Mouse (Mus musculus) brown adipose tissue, adult 24 weeks (tissue): ENCODE data around the gene Rps5. TPM values are rescaled to one million over a fixed set of nuclear protein-coding genes. Genes with fewer than 3 reads are reported as not detected.
"Not testable (repeated sequence)": the region's sequence is repeated elsewhere in the genome, so short reads cannot be mapped to it uniquely, and the experiment has no call there.

Source experiments
- H3K27ac ChIP-seq: fragments of 200-500 bp; replicated peaks from 2 replicates; pipeline ENCODE4 v1.5.1; 2012; ENCODE audit warnings: low read depth, mild to moderate bottlenecking, low read length
- H3K4me1 ChIP-seq: fragments of 200-500 bp; 2 replicates; pipeline ENCODE4 v1.6.1; 2012; ENCODE audit warnings: low read length, mixed read lengths; ENCODE audit not compliant: control insufficient read depth, insufficient read depth, insufficient read length
- H3K4me3 ChIP-seq: fragments of 200-500 bp; 2 replicates; pipeline ENCODE4 v1.5.1; 2012; ENCODE audit warnings: low read depth, mild to moderate bottlenecking, low read length, moderate library complexity; ENCODE audit not compliant: insufficient read depth
- polyA plus RNA-seq: library from polyadenylated mRNA; stranded (reverse); fragments of >200 nt; gene quantifications from 2 replicates; pipeline ENCODE4 v1.2.4, GENCODE M21; 2012; ENCODE audit not compliant: missing spikeins, insufficient read depth, insufficient read length

The Rps5 gene
- polyA plus RNA-seq, 1 experiment, result 533 TPM

DNA sequence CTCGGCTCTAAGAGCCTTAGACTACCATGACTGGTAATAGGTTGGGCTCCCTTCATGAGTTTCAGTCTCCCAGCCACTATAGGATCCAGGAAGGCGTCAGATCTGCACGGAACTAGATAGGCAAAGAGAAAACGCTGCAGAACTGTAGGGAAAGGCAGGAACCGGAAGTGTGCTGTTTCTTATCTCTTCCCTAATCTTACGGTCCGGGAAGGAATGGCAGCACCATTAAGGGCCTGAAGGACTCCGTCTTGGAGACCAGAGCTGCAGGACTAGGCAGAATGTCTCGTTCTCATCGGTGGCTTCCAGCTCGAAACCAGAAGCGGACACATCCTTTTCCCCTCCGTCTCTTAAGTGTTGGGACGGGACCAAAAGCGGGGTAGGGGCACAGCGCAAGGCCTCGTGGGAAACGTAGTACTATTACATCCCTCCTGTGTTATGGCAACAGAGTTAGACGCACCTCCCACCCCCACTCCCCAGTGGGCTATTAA, 11.9 kb upstream of the Rps5 start:
- peak overlapping the region; percentile 93 for H3K27ac ChIP-seq
- no peaks in the 10 kb centered on the region; the same call in 1 of the 2 replicates for H3K4me1 ChIP-seq
- peak overlapping the region; percentile 68 for H3K4me3 ChIP-seq

- H3K27ac ChIP-seq, result no peak overlapping the region
- H3K4me3 ChIP-seq, result no peak overlapping the region
- H3K4me1 ChIP-seq, result no peaks in the 10 kb centered on the region; the same call in 1 of the 2 replicates
Measured at GRCm38 (mm10) chr7:12913556-12913955, 8.5 kb upstream of the Rps5 start.

GRCm38 (mm10) chr7:12920495-12920894, 1.6 kb upstream of the Rps5 start:
- not testable (repeated sequence) for H3K4me3 ChIP-seq, H3K4me1 ChIP-seq, H3K27ac ChIP-seq

- peak overlapping the region; percentile 96 for H3K27ac ChIP-seq
- H3K4me3 ChIP-seq, result peak overlapping the region; percentile 75
- peaks cover 6% of the 10 kb centered on the region; the same call in 1 of the 2 replicates for H3K4me1 ChIP-seq
Measured at GRCm38 (mm10) chr7:12921318-12921704, 779 bp upstream of the Rps5 start.

GRCm38 (mm10) chr7:12922729-12923128, 639 bp downstream of the Rps5 start:
- H3K27ac ChIP-seq, result no peak overlapping the region
- peak overlapping the region; percentile 82 for H3K4me3 ChIP-seq
- H3K4me1 ChIP-seq, result peaks cover 6% of the 10 kb centered on the region; the same call in 1 of the 2 replicates

- H3K4me3 ChIP-seq, result no peak overlapping the region
- H3K4me1 ChIP-seq, result peaks cover 6% of the 10 kb centered on the region
- no peak overlapping the region for H3K27ac ChIP-seq
Measured at GRCm38 (mm10) chr7:12926316-12926715, 4.2 kb downstream of the Rps5 start.

GRCm38 (mm10) chr7:12927191-12927680, 5.1 kb downstream of the Rps5 start, which contains the start of gene Rnf225:
Gene Rnf225, plus strand, starts transcription at chr7:12927416.
- H3K4me3 ChIP-seq, result peak within 1 kb of the TSS; percentile 30; the same call in 1 of the 2 replicates
- H3K27ac ChIP-seq, result no peak within 1 kb of the TSS
- H3K4me1 ChIP-seq, result peaks cover 6% of the 10 kb centered on the region

- peak overlapping the region; percentile 30; the same call in 1 of the 2 replicates for H3K4me3 ChIP-seq
- H3K4me1 ChIP-seq, result peaks cover 2% of the 10 kb centered on the region
- no peak overlapping the region for H3K27ac ChIP-seq
Measured at GRCm38 (mm10) chr7:12927693-12928589, 5.9 kb downstream of the Rps5 start.

DNA sequence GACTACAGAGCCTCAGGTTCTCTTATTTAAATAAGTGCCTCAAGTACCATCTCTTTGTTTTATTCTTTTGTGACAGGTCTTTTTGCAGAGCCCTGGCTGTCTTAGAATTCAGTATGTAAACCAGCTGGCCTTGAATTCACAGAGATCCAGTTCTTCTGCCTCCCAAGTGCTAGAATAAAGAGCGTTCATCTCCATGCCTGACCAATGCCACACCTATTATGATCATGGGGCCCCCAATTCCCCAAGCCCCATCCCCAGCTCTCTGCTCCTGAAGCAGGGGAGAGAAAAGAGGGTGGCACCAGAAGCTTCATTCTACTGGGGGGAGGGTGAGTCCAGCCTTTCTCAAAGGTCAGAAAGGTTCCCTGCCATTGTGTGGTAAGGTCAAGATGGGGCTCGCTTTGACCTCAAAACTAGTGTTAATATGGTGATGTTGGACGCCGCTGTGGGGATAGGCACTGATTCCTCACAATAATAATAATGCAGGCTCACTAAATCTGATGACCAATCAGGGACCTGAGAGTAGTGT, 11.6 kb downstream of the Rps5 start:
- no peak overlapping the region for H3K4me3 ChIP-seq
- no peaks in the 10 kb centered on the region for H3K4me1 ChIP-seq
- no peak overlapping the region for H3K27ac ChIP-seq

- H3K27ac ChIP-seq, result no peak overlapping the region
- no peaks in the 10 kb centered on the region for H3K4me1 ChIP-seq
- no peak overlapping the region for H3K4me3 ChIP-seq
Measured at GRCm38 (mm10) chr7:12934808-12935207, 12.7 kb downstream of the Rps5 start.

GRCm38 (mm10) chr7:12937254-12937803, 15.2 kb downstream of the Rps5 start:
- not testable (repeated sequence) for H3K27ac ChIP-seq, H3K4me1 ChIP-seq, H3K4me3 ChIP-seq

DNA sequence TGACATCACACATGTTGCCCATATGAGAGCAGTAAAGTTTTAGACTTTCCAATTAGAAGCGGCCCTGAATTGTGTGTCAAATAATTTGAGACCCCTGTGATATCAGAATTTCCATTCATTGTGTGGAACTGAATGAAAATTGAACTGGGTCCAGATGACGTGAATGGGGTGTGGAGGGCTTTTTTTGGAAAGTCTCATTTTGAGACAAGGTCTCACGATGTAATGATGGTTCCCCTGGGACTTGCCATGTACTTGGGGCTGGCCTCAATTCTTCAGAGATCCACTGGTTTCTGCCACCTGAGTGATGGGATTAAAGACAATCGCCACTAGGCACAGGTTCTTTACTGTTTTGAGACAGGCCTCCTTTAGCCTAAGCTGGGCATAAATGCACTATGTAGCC, 18.5 kb downstream of the Rps5 start:
- Histone ChIP-seq H3K27ac (no peak overlapping the region), H3K4me3 (no peak overlapping the region), H3K4me1 (no peaks in the 10 kb centered on the region)

DNA sequence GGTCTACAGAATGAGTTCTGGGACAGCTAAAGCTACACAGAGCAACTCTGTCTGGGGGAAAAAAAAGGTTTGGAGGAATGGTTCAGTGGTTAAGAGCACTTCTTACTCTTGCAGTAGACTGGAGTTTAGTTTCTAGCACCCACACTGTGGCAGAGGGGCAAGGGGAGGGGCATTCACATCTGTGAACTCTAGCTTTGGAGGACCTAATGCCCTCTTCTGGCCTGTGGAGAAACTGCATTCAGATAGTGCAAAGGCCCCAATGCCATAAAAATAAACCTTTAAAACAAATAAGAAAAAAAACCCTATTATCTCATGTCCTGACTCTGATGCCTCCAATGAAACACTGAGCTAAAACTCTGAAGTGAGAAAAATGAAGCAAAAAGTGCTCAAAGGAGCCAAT, 21.4 kb downstream of the Rps5 start:
- H3K4me3 ChIP-seq, result no peak overlapping the region
- no peaks in the 10 kb centered on the region for H3K4me1 ChIP-seq
- no peak overlapping the region for H3K27ac ChIP-seq

GRCm38 (mm10) chr7:12949032-12949871, 27.2 kb downstream of the Rps5 start:
- peak overlapping the region; percentile 75 for H3K27ac ChIP-seq
- no peaks in the 10 kb centered on the region for H3K4me1 ChIP-seq
- peak overlapping the region; percentile 70 for H3K4me3 ChIP-seq
